Mouse (Mus musculus) embryonic facial prominence, embryonic 11.5 days (tissue): ENCODE measurements around the gene E2f2. TPM values are rescaled to one million over a fixed set of nuclear protein-coding genes. Genes with fewer than 3 reads are reported as not detected.

Experiments used
- ATAC-seq: fragments of 200-750 bp; cut with Nextera tagmentation; replicated peaks from 2 replicates; pipeline ENCODE4 v1.8.0; 2017; ENCODE audit warnings: low read depth; ENCODE audit not compliant: insufficient number of reproducible peaks, low FRiP score, low TSS enrichment
- DNase-seq: peaks from one replicate; pipeline ENCODE4 v3.0.0-alpha.2; 2015; ENCODE audit warnings: low spot score
- H3K27ac ChIP-seq: fragments of 300-500 bp; sonication (generic); replicated peaks from 2 replicates; pipeline ENCODE4 v1.5.1; 2014; ENCODE audit warnings: mild to moderate bottlenecking, low read depth, low read length, control low read depth
- H3K27me3 ChIP-seq: fragments of 300-500 bp; sonication (generic); 2 replicates; pipeline ENCODE4 v1.6.1; 2014; ENCODE audit warnings: mild to moderate bottlenecking, low read length, moderate library complexity, mixed read lengths; ENCODE audit not compliant: control insufficient read depth, insufficient read depth
- H3K36me3 ChIP-seq: fragments of 300-500 bp; sonication (generic); replicated peaks from 2 replicates; pipeline ENCODE4 v1.6.1; 2014; ENCODE audit warnings: low read depth, mild to moderate bottlenecking, low read length, moderate library complexity, mixed read lengths; ENCODE audit not compliant: control insufficient read depth, insufficient read depth
- H3K4me1 ChIP-seq: fragments of 300-500 bp; sonication (generic); 2 replicates; pipeline ENCODE4 v1.6.1; 2014; ENCODE audit warnings: low read length, mixed read lengths; ENCODE audit not compliant: control insufficient read depth, insufficient read depth
- H3K4me2 ChIP-seq: fragments of 300-500 bp; sonication (generic); 2 replicates; pipeline ENCODE4 v1.6.1; 2014; ENCODE audit warnings: low read depth, mild to moderate bottlenecking, control low read depth, low read length, moderate library complexity
- H3K4me3 ChIP-seq: fragments of 300-500 bp; sonication (generic); 2 replicates; pipeline ENCODE4 v1.5.1; 2014; ENCODE audit warnings: low read depth, low read length, control low read depth
- H3K9ac ChIP-seq: fragments of 300-500 bp; sonication (generic); replicated peaks from 2 replicates; pipeline ENCODE4 v1.6.1; 2014; ENCODE audit warnings: mild to moderate bottlenecking, control low read depth, low read length
- H3K9me3 ChIP-seq: fragments of 300-500 bp; sonication (generic); replicated peaks from 2 replicates; pipeline ENCODE4 v1.6.1; 2016; ENCODE audit warnings: mild to moderate bottlenecking, low read length, inconsistent platforms, mixed read lengths; ENCODE audit not compliant: control insufficient read depth
- WGBS: fragments of 180-500 bp; shearing (Covaris S2); extraction: QIAGEN DNeasy Blood & Tissue Kit; methylation state at CpG from one replicate; pipeline ENCODE4 v1.1.7; 2014; 5-methylcytosine and 5-hydroxymethylcytosine counted together
- polyA plus RNA-seq: library from polyadenylated mRNA; unstranded; fragments of >200 nt; fragmentation: Nextera tagmentation; extraction: Ambion mirVana; gene quantifications from 2 replicates; pipeline ENCODE4 v1.2.1, GENCODE M21; 2014

The E2f2 gene
- polyA plus RNA-seq, 1 experiment from 2014 or later, result 6.1 TPM

- 18% methylated on average over 9 of the region's 9 CpGs for WGBS
- H3K36me3 ChIP-seq, result no peaks in the 10 kb centered on the region
- H3K9ac ChIP-seq, result peak overlapping the region; percentile 63
- peak overlapping the region; percentile 97 for H3K27ac ChIP-seq
- peak overlapping the region; percentile 68 for H3K4me2 ChIP-seq
- H3K4me1 ChIP-seq, result peaks cover 15% of the 10 kb centered on the region
- ATAC-seq, result no peak
- no peaks in the 10 kb centered on the region for H3K27me3 ChIP-seq
- no peak for DNase-seq
- no peak overlapping the region for H3K4me3 ChIP-seq
- no peaks in the 10 kb centered on the region for H3K9me3 ChIP-seq
Observed at GRCm38 (mm10) chr4:136133801-136134200, 38.4 kb upstream of the E2f2 start.

- WGBS, result 1% methylated on average over 15 of the region's 15 CpGs
- ATAC-seq, result peak; percentile 35; the same call in 1 of the 2 replicates
- H3K4me3 ChIP-seq, result peak overlapping the region; percentile 29
Observed at GRCm38 (mm10) chr4:136134418-136134977, 37.7 kb upstream of the E2f2 start.

GRCm38 (mm10) chr4:136134978-136135873, 37.0 kb upstream of the E2f2 start:
- Histone ChIP-seq H3K9ac (peak overlapping the region; percentile 63), H3K4me1 (peaks cover 18% of the 10 kb centered on the region), H3K36me3 (no peaks in the 10 kb centered on the region), H3K27me3 (no peaks in the 10 kb centered on the region), H3K4me3 (peak overlapping the region; percentile 29), H3K27ac (peak overlapping the region; percentile 97), H3K9me3 (no peaks in the 10 kb centered on the region), H3K4me2 (peak overlapping the region; percentile 68)
- ATAC-seq (peak; percentile 82), DNase-seq (peak; percentile 88)
- WGBS, result 1% methylated on average over 43 of the region's 50 CpGs

More at GRCm38 (mm10) chr4:136134418-136134977, 37.7 kb upstream of the E2f2 start:
- H3K9ac ChIP-seq, result peak overlapping the region; percentile 63
- H3K9me3 ChIP-seq, result no peaks in the 10 kb centered on the region
- peak overlapping the region; percentile 68 for H3K4me2 ChIP-seq
- DNase-seq, result peak; percentile 53
- no peaks in the 10 kb centered on the region for H3K36me3 ChIP-seq
- no peaks in the 10 kb centered on the region for H3K27me3 ChIP-seq
- H3K27ac ChIP-seq, result peak overlapping the region; percentile 97
- peaks cover 15% of the 10 kb centered on the region for H3K4me1 ChIP-seq

GRCm38 (mm10) chr4:136135874-136136728, 36.1 kb upstream of the E2f2 start:
- peak overlapping the region; percentile 63 for H3K9ac ChIP-seq
- ATAC-seq (no peak), DNase-seq (no peak)
- peak overlapping the region; percentile 68 for H3K4me2 ChIP-seq
- H3K9me3 ChIP-seq, result no peaks in the 10 kb centered on the region
- peaks cover 21% of the 10 kb centered on the region for H3K4me1 ChIP-seq
- 29% methylated on average over 9 of the region's 9 CpGs for WGBS
- H3K27me3 ChIP-seq, result no peaks in the 10 kb centered on the region
- no peaks in the 10 kb centered on the region for H3K36me3 ChIP-seq
- H3K4me3 ChIP-seq, result no peak overlapping the region
- peak overlapping the region; percentile 97 for H3K27ac ChIP-seq

- Histone ChIP-seq H3K36me3 (no peaks in the 10 kb centered on the region), H3K27me3 (no peaks in the 10 kb centered on the region), H3K9me3 (no peaks in the 10 kb centered on the region), H3K9ac (0 out of 2 replicates have a peak overlapping the region, but pooled peaks have one; percentile 10), H3K4me1 (peaks cover 24% of the 10 kb centered on the region), H3K4me2 (no peak overlapping the region; the same call in 1 of the 2 replicates), H3K4me3 (no peak overlapping the region), H3K27ac (peak overlapping the region; percentile 97)
- DNase-seq (no peak), ATAC-seq (no peak)
- 52% methylated on average over 17 of the region's 17 CpGs for WGBS
Observed at GRCm38 (mm10) chr4:136139326-136140110, 32.7 kb upstream of the E2f2 start.

GRCm38 (mm10) chr4:136140327-136141250, 31.6 kb upstream of the E2f2 start:
- H3K27me3 ChIP-seq, result no peaks in the 10 kb centered on the region
- peak; percentile 99 for DNase-seq
- 2% methylated on average over 31 of the region's 31 CpGs for WGBS
- peaks cover 23% of the 10 kb centered on the region for H3K4me1 ChIP-seq
- ATAC-seq, result peak; percentile 90
- peak overlapping the region; percentile 27 for H3K4me2 ChIP-seq
- no peaks in the 10 kb centered on the region for H3K9me3 ChIP-seq
- peak overlapping the region; percentile 45 for H3K9ac ChIP-seq
- H3K36me3 ChIP-seq, result no peaks in the 10 kb centered on the region
- H3K27ac ChIP-seq, result peak overlapping the region; percentile 97
- peak overlapping the region; percentile 5; the same call in 1 of the 2 replicates for H3K4me3 ChIP-seq
